Mouse (Mus musculus): Measurements from ENCODE around the gene 4931406P16Rik. TPM values are rescaled to one million over a fixed set of nuclear protein-coding genes. Genes with fewer than 3 reads are reported as not detected.

4931406P16Rik gene
- polyA plus RNA-seq, 1 experiment from 2014 or later = 28.7 TPM

DNA sequence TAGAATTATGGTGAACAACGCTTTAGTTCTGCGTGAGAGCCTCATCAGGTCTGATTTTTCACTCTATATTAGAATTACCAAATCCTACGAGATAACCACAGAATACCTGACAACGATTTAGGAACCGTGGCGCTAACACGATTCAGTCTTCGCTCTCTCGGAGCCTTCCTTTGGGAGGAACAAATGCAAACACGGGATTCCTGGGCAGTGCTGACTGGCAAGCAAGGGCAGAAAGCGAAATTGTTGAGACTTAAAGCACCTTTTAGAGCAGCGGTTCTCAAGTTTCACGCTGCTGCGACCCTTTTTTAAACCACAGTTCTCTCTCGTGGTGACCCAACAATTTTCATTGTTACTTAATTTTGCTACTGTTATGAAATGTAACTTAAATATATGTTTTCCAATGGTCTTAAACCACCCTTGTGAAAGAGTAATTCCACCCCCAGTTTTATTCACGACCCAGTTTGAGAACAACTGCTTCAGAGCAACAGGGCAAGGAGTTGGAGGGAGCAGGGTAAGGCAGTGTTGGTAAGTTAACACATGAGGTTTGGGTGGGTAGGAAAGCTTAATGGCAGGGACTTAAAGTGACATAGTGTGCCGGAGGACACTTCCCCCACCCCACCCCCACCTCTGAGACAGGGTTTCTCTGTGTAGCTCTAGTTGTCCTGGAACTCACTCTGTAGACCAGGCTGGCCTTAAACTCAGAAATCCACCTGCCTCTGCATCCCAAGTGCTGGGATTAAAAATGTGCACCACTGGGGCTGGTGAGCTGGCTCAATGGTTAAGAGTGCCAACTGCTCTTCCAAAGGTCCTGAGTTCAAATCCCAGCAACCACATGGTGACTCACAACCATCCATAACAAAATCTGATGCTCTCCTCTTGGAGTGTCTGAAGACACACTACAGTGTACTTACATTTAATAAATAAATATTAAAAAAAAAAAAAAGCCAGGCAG, 78.5 kb downstream of the 4931406P16Rik start:
- H3K4me1 ChIP-seq (replicated peaks) = peaks cover 11% of the 10 kb centered on the region; the same call in 1 of the 2 replicates
- peak overlapping the region; percentile 60 for H3K9ac ChIP-seq
- H3K27ac ChIP-seq = peak overlapping the region; percentile 93
- H3K36me3 ChIP-seq = peaks cover 20% of the 10 kb centered on the region
- peak overlapping the region; percentile 33 for H3K4me3 ChIP-seq (replicated peaks)
- WGBS = 1% methylated on average over 17 of the region's 17 CpGs
- peak; percentile 8; the same call in 1 of the 2 replicates for ATAC-seq
- H3K4me2 ChIP-seq (replicated peaks) = peak overlapping the region; percentile 70
- no peaks in the 10 kb centered on the region for H3K27me3 ChIP-seq (replicated peaks)
- H3K9me3 ChIP-seq = no peaks in the 10 kb centered on the region

DNA sequence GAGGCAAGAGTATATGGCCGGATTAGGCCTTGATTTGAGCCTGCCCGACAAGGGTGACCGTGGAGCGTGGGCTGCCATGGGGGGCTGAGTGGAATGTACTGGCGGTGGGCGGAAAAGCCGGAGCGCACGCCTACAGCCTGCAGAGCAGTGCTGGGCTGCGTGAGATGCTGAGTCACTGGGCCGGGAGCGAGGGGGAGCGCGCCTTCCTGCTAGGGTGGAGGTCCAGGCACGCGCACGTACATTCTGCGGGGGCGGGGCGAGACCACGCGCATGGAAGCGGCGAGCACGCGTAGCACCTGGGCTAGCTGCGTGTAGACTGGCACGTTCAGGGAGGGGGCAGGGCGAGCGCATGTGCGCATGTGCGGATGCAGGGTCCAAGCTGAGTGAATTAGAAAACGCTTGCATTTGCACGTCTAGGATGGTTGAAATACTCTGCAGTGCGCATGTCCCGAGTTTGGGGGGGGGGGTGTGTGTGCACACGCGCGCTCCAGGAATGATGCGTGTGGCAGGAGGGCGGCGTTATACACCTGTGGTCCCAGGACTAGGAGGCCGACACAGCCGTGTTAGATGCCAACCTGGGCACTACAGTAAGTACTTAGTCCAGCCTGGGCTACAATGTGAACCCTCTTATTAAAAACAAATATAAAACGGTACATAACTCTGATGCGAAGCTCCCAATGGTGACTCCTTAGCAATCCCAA, 79.3 kb downstream of the 4931406P16Rik start:
- H3K4me3 ChIP-seq (replicated peaks) = peak overlapping the region; percentile 33
- peaks cover 14% of the 10 kb centered on the region for H3K36me3 ChIP-seq
- H3K4me1 ChIP-seq (replicated peaks) = peaks cover 11% of the 10 kb centered on the region
- H3K9me3 ChIP-seq = no peaks in the 10 kb centered on the region
- peak; percentile 93 for ATAC-seq
- H3K27ac ChIP-seq = peak overlapping the region; percentile 93
- WGBS = 0% methylated on average over 46 of the region's 46 CpGs
- peak overlapping the region; percentile 60 for H3K9ac ChIP-seq
- no peaks in the 10 kb centered on the region for H3K27me3 ChIP-seq (replicated peaks)
- H3K4me2 ChIP-seq (replicated peaks) = peak overlapping the region; percentile 70

DNA sequence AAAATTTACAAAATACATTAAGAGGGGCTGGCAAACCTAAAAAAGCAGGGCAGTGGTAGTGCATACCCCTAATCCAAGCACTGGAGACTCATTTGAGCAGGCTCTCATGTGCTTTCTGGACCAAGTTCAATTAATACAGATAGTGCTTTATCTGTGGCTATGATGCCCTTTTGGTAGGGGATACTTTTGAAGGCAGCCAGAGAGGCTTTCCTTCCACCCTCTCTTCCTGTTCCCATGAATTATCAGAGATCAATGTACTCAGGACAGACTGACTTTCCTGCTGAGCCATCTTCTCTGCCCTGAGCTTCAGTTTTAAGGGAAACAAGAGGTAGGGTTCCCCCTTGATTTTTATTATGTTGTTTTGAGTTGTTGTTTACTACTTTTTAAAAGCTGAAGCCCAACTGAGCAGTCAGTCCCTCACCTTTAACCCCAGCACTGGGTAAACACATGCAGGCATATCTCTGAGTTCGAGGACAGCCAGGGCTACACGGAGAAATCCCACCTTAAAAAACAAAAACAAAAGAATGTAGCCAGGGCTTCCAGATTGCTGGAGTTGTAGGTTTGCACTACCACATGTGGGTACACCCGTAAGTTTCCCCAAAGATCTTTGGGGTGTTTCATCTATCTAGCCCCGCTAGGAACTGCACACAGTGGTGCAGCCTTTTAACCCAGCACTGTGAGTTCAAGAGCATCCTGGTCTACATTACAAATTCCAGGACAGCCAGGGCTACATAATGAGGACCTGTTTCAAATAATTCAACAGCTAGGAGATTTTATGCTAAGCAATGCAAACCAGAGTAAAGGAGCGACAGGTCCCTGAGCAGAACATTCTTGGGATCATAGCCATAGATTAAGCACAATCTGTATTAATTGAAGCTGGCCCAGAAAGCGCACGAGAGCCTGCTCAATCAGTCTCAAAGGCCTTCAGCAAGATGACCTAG, 80.3 kb downstream of the 4931406P16Rik start:
- 41% methylated on average over 7 of the region's 7 CpGs for WGBS
- ATAC-seq = no peak
- no peaks in the 10 kb centered on the region for H3K27me3 ChIP-seq (replicated peaks)
- peak overlapping the region; percentile 70 for H3K4me2 ChIP-seq (replicated peaks)
- H3K9ac ChIP-seq = peak overlapping the region; percentile 60
- peak overlapping the region; percentile 93 for H3K27ac ChIP-seq
- H3K36me3 ChIP-seq = peaks cover 8% of the 10 kb centered on the region; the same call in 1 of the 2 replicates
- H3K9me3 ChIP-seq = no peaks in the 10 kb centered on the region
- peak overlapping the region; percentile 33 for H3K4me3 ChIP-seq (replicated peaks)
- peaks cover 16% of the 10 kb centered on the region for H3K4me1 ChIP-seq (replicated peaks)

DNA sequence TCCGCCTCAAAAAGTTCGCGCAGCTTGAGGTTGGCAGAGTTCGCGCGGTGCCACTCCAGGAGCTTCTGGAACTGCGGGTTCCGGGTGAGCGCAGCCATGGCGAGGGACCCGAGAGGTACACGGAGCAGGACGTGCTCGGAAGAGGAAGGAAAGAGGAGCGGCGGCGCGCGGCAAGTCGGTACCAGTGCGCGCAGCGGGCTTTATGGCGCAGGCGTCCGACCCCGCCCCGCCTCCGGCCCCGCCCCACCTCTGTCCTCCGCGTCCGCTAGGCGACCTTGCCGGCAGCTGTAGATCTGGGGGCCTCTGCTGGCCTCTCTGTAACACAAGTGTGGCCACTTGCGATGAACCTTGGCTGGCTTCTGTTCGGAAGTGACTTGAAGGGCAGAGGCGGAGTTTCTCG, 83.2 kb downstream of the 4931406P16Rik start, which contains the start of gene Gpi1:
TSS of gene Gpi1 (minus strand) at position 221 of the 400 bp plus-strand sequence.
- peak within 1 kb of the TSS; percentile 79 for H3K4me2 ChIP-seq (replicated peaks)
- no peaks in the 10 kb centered on the region for H3K27me3 ChIP-seq (replicated peaks)
- 1% methylated on average over 39 of the region's 39 CpGs for WGBS
- H3K9ac ChIP-seq = peak within 1 kb of the TSS; percentile 86
- peak; percentile 72 for ATAC-seq
- peaks cover 36% of the 10 kb centered on the region for H3K4me1 ChIP-seq (replicated peaks)
- peak within 1 kb of the TSS; percentile 77 for H3K4me3 ChIP-seq (replicated peaks)
- H3K27ac ChIP-seq = peak within 1 kb of the TSS; percentile 88
- no peaks in the 10 kb centered on the region for H3K9me3 ChIP-seq
- peaks cover 15% of the 10 kb centered on the region; the same call in 1 of the 2 replicates for H3K36me3 ChIP-seq

DNA sequence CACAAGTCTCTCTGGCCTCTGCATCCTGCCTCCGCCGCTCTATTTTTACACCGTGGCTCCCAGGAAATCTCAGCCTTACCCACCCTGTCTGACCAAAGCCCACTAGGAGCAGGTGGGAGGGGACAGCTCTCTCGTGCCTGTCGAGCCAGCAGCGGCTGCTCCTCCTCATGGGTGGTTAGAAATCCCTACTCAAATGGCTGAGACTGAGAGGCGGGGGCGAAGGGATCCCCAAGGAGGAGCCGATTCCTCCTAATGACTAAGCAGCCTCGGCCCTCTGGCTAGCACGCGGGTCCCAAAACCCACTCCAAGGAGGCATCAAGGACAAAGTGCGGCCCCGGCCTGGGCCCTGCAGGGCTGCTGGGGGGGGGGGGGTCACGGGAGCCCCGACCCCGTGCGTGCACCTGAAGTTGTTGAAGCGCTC, 83.7 kb downstream of the 4931406P16Rik start:
- peak overlapping the region; percentile 86 for H3K9ac ChIP-seq
- peaks cover 15% of the 10 kb centered on the region; the same call in 1 of the 2 replicates for H3K36me3 ChIP-seq
- 0% methylated on average over 19 of the region's 19 CpGs for WGBS
- H3K27ac ChIP-seq = peak overlapping the region; percentile 88
- no peaks in the 10 kb centered on the region for H3K27me3 ChIP-seq (replicated peaks)
- peak overlapping the region; percentile 79 for H3K4me2 ChIP-seq (replicated peaks)
- H3K9me3 ChIP-seq = no peaks in the 10 kb centered on the region
- H3K4me3 ChIP-seq (replicated peaks) = peak overlapping the region; percentile 77
- ATAC-seq = peak; percentile 29
- H3K4me1 ChIP-seq (replicated peaks) = peaks cover 36% of the 10 kb centered on the region

DNA sequence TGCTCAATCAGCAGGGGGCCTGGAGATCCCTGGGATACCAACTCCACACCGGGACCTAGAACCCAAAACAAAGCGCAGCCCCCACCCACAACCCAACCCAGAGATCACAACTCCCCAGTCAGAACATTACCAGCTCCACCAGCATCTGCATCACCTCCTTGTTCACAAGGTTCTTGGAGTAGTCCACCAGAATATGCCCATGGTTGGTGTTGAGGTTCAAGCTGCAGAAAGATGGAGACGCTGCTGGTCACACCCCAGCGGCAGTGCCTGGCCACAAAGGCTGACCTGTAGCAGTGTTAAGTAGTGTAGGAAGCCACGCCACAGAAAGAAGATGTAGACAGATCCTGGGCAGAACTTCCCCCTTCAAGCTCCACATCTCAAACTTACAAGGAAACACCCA, 84.2 kb downstream of the 4931406P16Rik start:
- Histone ChIP-seq H3K27me3 (replicated peaks) (no peaks in the 10 kb centered on the region), H3K4me1 (replicated peaks) (peaks cover 36% of the 10 kb centered on the region), H3K4me2 (replicated peaks) (peak overlapping the region; percentile 79), H3K9ac (peak overlapping the region; percentile 86), H3K27ac (peak overlapping the region; percentile 88), H3K4me3 (replicated peaks) (peak overlapping the region; percentile 77), H3K9me3 (no peaks in the 10 kb centered on the region), H3K36me3 (peaks cover 15% of the 10 kb centered on the region; the same call in 1 of the 2 replicates)
- ATAC-seq = no peak
- 27% methylated on average over 5 of the region's 5 CpGs for WGBS

DNA sequence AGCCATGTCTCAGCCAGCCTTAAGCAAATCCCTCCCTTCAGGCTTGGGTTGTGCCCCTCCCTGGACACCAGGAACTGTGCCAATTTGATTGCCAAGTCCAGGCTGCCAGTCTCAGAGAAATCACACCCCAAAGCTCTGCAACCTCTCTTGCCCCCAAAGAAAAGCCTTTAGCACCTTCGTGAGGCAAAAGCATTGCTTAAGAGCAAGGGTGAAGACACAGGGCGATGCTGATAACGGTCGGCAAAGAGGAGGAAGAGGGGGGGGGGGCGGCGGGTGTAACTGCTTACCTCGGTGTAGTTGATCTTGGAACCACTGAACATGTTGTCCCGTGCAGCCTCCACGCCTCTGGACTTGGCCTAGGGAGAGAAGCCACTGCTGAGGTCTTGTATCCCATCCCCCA, 84.7 kb downstream of the 4931406P16Rik start:
- no peaks in the 10 kb centered on the region for H3K9me3 ChIP-seq
- peak overlapping the region; percentile 77 for H3K4me3 ChIP-seq (replicated peaks)
- H3K4me2 ChIP-seq (replicated peaks) = peak overlapping the region; percentile 79
- 47% methylated on average over 9 of the region's 9 CpGs for WGBS
- no peak for ATAC-seq
- H3K27ac ChIP-seq = no peak overlapping the region
- peaks cover 34% of the 10 kb centered on the region for H3K4me1 ChIP-seq (replicated peaks)
- H3K36me3 ChIP-seq = peaks cover 18% of the 10 kb centered on the region; the same call in 1 of the 2 replicates
- no peak overlapping the region for H3K9ac ChIP-seq
- no peaks in the 10 kb centered on the region for H3K27me3 ChIP-seq (replicated peaks)

DNA sequence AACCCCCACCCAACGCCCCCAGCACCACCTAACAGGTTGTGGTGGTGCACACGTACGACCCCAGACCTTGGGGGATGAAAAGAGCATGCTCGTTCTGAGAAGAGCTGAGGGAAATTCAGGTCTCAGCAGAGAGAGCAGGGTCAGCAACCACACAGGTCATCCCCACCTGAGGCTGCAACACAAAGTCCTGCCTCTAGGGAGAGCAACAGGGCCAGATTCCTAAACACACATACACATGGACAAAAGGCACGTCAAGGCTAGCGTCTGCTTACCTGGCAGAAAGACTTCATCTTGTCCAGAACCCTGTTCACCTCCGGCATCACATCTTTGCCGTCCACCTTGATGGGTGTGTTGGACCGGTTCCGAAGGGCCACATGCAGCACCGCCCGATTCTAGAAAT, 86.5 kb downstream of the 4931406P16Rik start:
- ATAC-seq = no peak
- 86% methylated on average over 12 of the region's 12 CpGs for WGBS
- Histone ChIP-seq H3K36me3 (peaks cover 33% of the 10 kb centered on the region), H3K4me1 (replicated peaks) (peaks cover 28% of the 10 kb centered on the region), H3K9ac (no peak overlapping the region), H3K9me3 (no peaks in the 10 kb centered on the region), H3K4me2 (replicated peaks) (peak overlapping the region; percentile 79), H3K4me3 (replicated peaks) (no peak overlapping the region), H3K27ac (no peak overlapping the region), H3K27me3 (replicated peaks) (no peaks in the 10 kb centered on the region)

DNA sequence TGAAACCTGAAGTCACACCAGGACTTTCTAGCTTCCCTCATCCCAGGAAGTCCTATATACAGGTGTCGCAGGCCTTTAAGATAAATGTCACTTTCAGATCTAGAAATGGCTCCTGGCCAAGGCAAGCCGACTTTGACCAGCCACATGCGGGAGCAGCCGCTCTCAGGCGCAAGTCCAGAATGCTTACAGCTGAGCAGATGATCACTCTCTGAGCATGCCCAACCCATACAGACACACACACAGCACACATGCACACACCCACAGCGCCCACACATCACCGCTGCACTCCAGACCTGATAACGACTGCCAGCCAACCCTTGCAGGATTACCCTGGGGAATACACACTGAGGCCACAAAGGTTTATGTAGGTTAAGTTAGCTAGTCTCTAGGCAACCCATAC, 87.3 kb downstream of the 4931406P16Rik start:
- H3K4me2 ChIP-seq (replicated peaks) = peak overlapping the region; percentile 79
- H3K36me3 ChIP-seq = peaks cover 39% of the 10 kb centered on the region
- H3K4me1 ChIP-seq (replicated peaks) = peaks cover 28% of the 10 kb centered on the region
- no peaks in the 10 kb centered on the region for H3K9me3 ChIP-seq
- peak; percentile 26 for ATAC-seq
- H3K9ac ChIP-seq = no peak overlapping the region
- no peak overlapping the region; the same call in 1 of the 2 replicates for H3K4me3 ChIP-seq (replicated peaks)
- no peaks in the 10 kb centered on the region for H3K27me3 ChIP-seq (replicated peaks)
- no peak overlapping the region for H3K27ac ChIP-seq
- 58% methylated on average over 8 of the region's 8 CpGs for WGBS

DNA sequence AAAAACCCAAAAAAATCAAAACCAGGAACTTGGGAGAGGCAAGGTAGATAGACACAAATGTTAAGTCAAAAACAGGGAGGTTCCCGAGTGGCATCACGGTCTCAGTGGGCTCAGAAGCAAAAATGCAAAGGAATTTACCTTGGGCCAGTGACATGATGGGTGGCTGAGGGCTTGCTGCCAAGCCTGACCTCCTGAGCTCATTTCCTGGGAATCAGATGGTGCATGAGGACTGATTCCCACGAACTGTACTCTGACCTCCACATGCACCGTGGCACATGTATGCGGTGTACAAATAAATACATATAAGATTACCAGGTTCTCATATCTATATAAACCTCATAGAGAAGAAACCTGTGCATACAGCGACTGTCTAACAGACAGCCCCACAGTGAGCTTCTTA, 89.0 kb downstream of the 4931406P16Rik start:
- ATAC-seq = no peak
- Histone ChIP-seq H3K4me3 (replicated peaks) (no peak overlapping the region), H3K27me3 (replicated peaks) (no peaks in the 10 kb centered on the region), H3K27ac (no peak overlapping the region), H3K9me3 (no peaks in the 10 kb centered on the region), H3K4me2 (replicated peaks) (no peak overlapping the region), H3K36me3 (peaks cover 52% of the 10 kb centered on the region), H3K4me1 (replicated peaks) (peaks cover 25% of the 10 kb centered on the region), H3K9ac (no peak overlapping the region)
- 93% methylated on average over 6 of the region's 6 CpGs for WGBS

DNA sequence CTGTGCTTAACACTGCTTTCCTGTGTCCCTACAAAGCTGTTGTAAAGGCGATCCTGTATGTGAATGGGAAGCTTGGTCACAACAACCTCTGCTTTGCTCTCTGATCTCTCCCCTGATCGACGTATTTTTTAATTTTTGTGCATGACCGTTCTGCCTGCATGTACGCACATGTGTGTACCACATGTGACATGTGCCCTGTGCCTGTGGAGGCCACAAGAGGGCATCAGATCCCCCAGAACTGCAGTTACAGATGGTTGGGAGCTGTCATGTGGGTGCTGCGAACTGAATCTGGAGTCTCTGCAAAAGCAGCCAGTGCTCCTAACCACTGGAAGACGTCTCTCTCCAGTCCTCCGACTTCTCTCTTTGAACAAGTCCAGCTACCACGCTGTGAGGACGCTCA, 91.0 kb downstream of the 4931406P16Rik start:
- Histone ChIP-seq H3K9ac (no peak overlapping the region), H3K27ac (no peak overlapping the region), H3K4me2 (replicated peaks) (no peak overlapping the region), H3K27me3 (replicated peaks) (no peaks in the 10 kb centered on the region), H3K4me1 (replicated peaks) (peaks cover 17% of the 10 kb centered on the region), H3K4me3 (replicated peaks) (no peak overlapping the region), H3K36me3 (peaks cover 67% of the 10 kb centered on the region), H3K9me3 (no peaks in the 10 kb centered on the region)
- 96% methylated on average over 10 of the region's 10 CpGs for WGBS
- no peak for ATAC-seq

Data from intestine, embryonic 15.5 days (tissue).